Mouse (Mus musculus) brown adipose tissue, adult 24 weeks (tissue): ENCODE measurements around the gene Serpinf2. TPM values are rescaled to one million over a fixed set of nuclear protein-coding genes. Genes with fewer than 3 reads are reported as not detected.
A peak's percentile ranks its signal among the peaks of the same experiment; 100 is the strongest.
"Not testable (repeated sequence)": the region's sequence is repeated elsewhere in the genome, so short reads cannot be mapped to it uniquely, and the experiment has no call there.

Experiments used
- H3K27ac ChIP-seq: fragments of 200-500 bp; replicated peaks from 2 replicates; pipeline ENCODE4 v1.5.1; 2012; ENCODE audit warnings: low read depth, mild to moderate bottlenecking, low read length
- H3K4me1 ChIP-seq: fragments of 200-500 bp; 2 replicates; pipeline ENCODE4 v1.6.1; 2012; ENCODE audit warnings: low read length, mixed read lengths; ENCODE audit not compliant: control insufficient read depth, insufficient read depth, insufficient read length
- H3K4me3 ChIP-seq: fragments of 200-500 bp; 2 replicates; pipeline ENCODE4 v1.5.1; 2012; ENCODE audit warnings: low read depth, mild to moderate bottlenecking, low read length, moderate library complexity; ENCODE audit not compliant: insufficient read depth
- polyA plus RNA-seq: library from polyadenylated mRNA; stranded (reverse); fragments of >200 nt; gene quantifications from 2 replicates; pipeline ENCODE4 v1.2.4, GENCODE M21; 2012; ENCODE audit not compliant: missing spikeins, insufficient read depth, insufficient read length

The Serpinf2 gene
- polyA plus RNA-seq, 1 experiment, result 0.48 TPM

- peaks cover 18% of the 10 kb centered on the region for H3K4me1 ChIP-seq
- H3K4me3 ChIP-seq, result peak overlapping the region; percentile 70
- peak overlapping the region; percentile 96 for H3K27ac ChIP-seq
These were observed 23.5 kb upstream of the Serpinf2 start for GRCm38 (mm10) chr11:75462865-75463336.

GRCm38 (mm10) chr11:75462253-75462783 lies 22.9 kb upstream of the Serpinf2 start:
- peak overlapping the region; percentile 96 for H3K27ac ChIP-seq
- H3K4me1 ChIP-seq, result peaks cover 15% of the 10 kb centered on the region
- H3K4me3 ChIP-seq, result peak overlapping the region; percentile 70

DNA sequence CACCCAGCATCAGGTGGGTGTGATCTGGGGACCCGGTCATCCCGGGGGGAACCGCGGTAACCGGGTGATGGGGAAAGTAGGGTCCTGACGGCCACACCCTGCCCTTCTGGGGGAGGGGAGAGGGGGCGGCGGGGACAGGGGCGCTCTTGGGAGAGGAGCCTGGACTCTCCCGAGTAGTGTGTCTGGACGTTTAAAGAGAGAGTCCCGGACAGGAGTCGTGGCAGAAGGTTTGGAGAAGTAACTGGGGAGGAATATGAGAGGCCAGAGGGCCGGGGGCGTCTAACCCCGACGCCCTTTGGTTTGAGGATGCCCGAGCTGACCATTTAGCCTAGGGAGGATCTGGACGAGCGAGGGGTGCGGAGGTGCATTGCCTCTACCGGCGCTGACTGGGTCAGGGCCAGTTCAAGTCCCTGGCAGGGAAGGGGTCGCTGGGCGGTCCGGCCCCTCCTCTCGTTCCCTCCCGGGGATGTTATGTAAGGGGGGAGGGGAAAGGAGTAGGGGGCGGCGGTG lies 22.4 kb upstream of the Serpinf2 start:
- peak overlapping the region; percentile 70 for H3K4me3 ChIP-seq
- peak overlapping the region; percentile 96 for H3K27ac ChIP-seq
- peaks cover 15% of the 10 kb centered on the region for H3K4me1 ChIP-seq

GRCm38 (mm10) chr11:75460844-75461742 lies 21.7 kb upstream of the Serpinf2 start, which contains the start of gene Tlcd2:
Gene Tlcd2, plus strand, starts transcription at chr11:75461715.
- H3K4me3 ChIP-seq, result peak within 1 kb of the TSS; percentile 70
- H3K27ac ChIP-seq, result peak within 1 kb of the TSS; percentile 99
- peaks cover 15% of the 10 kb centered on the region for H3K4me1 ChIP-seq

DNA sequence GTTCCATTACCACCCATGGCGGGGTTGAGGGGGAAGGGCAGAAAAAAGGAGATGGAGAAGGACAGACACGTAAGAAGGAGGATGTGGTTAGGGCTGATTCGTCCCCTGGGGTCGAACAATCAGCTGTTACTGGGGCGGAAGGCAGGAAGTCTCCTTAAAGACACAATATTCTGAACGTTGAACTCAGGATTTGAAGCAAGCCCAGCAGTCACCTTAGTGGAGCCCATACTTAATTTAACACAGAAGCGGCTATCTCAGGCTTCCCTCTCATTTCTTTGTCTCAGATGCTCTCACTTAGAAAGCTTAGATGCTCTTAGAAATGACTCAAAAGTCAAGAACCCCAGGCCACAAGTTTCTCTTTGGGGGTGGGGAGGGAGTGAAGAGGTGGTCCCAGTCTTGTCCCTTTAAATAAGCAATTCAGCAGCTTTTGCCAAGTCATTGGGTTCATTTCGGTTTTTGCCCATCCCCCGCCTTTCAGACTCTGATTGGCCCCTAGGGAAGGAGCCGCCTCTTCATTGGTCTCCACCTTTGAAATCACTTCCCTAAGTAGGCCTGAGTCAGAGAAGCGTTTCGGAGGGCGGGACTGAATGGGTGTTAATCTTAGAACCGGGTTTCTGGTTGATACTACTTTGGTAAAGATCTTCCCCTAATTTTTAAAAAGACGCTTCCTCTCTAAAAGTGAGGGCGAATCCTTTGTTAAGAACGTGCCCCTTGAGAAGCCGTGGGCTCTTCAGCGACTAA lies 20.9 kb upstream of the Serpinf2 start:
- peaks cover 15% of the 10 kb centered on the region for H3K4me1 ChIP-seq
- peak overlapping the region; percentile 99 for H3K27ac ChIP-seq
- peak overlapping the region; percentile 56 for H3K4me3 ChIP-seq

GRCm38 (mm10) chr11:75459751-75460102 lies 20.3 kb upstream of the Serpinf2 start:
- peaks cover 18% of the 10 kb centered on the region for H3K4me1 ChIP-seq
- H3K4me3 ChIP-seq, result peak overlapping the region; percentile 45
- H3K27ac ChIP-seq, result peak overlapping the region; percentile 99

DNA sequence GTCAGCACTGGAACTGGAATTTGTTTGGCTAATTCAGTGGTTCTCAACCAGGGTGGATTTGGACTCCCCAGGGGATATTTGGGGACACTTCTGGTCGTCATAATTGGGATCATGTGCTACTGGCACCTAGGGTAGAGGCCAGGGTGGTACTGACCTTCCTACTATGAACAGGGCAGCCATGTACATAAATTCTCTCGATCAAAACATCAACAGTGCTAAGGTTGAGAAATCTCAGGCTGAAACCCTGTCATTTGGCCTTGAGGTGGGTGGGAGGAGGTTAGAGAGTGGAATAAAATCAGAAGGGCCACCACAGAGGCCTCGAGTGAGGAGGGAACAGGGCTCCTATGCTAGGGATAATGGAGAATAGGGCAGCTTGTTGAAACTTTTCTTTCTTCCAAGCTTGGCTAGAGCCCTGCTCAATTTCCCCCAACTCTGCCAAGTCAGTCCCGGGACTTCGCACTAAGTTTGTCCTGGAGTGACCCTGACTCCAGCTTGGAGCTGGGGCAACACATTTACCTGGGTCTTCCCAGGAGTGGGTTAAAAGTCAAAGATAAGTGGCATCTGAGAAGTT lies 19.8 kb upstream of the Serpinf2 start:
- 0 out of 2 replicates have a peak overlapping the region, but pooled peaks have one; percentile 45 for H3K4me3 ChIP-seq
- H3K4me1 ChIP-seq, result peaks cover 20% of the 10 kb centered on the region
- H3K27ac ChIP-seq, result peak overlapping the region; percentile 99

DNA sequence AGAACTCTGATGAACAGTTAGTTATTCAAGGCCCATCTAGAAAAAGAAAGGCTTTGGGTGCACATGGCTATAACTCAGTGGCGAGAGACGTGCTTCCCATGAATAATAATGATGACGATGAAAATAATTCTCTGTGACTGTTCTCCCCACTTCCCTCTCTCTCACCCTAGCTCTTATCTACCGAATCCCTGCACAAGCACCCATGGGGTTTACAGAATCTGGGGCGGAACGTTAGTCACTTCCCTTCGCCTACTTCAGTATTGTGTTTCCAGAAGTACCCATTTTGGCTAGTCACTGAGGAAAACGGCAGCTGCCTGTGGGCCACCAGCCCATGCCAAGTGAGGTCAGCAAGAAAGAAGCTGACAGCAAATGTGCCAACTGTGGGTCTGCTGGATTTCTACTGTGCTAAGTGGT lies 19.2 kb upstream of the Serpinf2 start:
- H3K4me1 ChIP-seq, result peaks cover 23% of the 10 kb centered on the region
- peak overlapping the region; percentile 99 for H3K27ac ChIP-seq
- H3K4me3 ChIP-seq, result no peak overlapping the region

- peaks cover 27% of the 10 kb centered on the region for H3K4me1 ChIP-seq
- H3K27ac ChIP-seq, result peak overlapping the region; percentile 99
- H3K4me3 ChIP-seq, result no peak overlapping the region
These were observed 18.8 kb upstream of the Serpinf2 start for GRCm38 (mm10) chr11:75458169-75458568.

GRCm38 (mm10) chr11:75456440-75456871 lies 17.1 kb upstream of the Serpinf2 start:
- no peak overlapping the region for H3K4me3 ChIP-seq
- peaks cover 27% of the 10 kb centered on the region for H3K4me1 ChIP-seq
- H3K27ac ChIP-seq, result no peak overlapping the region

GRCm38 (mm10) chr11:75455971-75456370 lies 16.6 kb upstream of the Serpinf2 start:
- not testable (repeated sequence) for H3K27ac ChIP-seq, H3K4me3 ChIP-seq
- H3K4me1 ChIP-seq, result peaks cover 27% of the 10 kb centered on the region

- Histone ChIP-seq H3K27ac (peak overlapping the region; percentile 70; the same call in 1 of the 2 replicates), H3K4me3 (peak overlapping the region; percentile 77; the same call in 1 of the 2 replicates), H3K4me1 (peaks cover 27% of the 10 kb centered on the region)
These were observed 15.8 kb upstream of the Serpinf2 start for GRCm38 (mm10) chr11:75455041-75455736.

- Histone ChIP-seq H3K27ac (peak within 1 kb of the TSS; percentile 70), H3K4me1 (peaks cover 19% of the 10 kb centered on the region), H3K4me3 (peak within 1 kb of the TSS; percentile 77)
These were observed 14.9 kb upstream of the Serpinf2 start, which contains the start of gene Wdr81 for GRCm38 (mm10) chr11:75453991-75454930. Gene Wdr81, minus strand, starts transcription at chr11:75454717.
